Mouse (Mus musculus) granulocyte monocyte progenitor cell, adult 5-6 weeks (primary cell): ENCODE data around the gene Ppp6r1. TPM values are rescaled to one million over a fixed set of nuclear protein-coding genes. Genes with fewer than 3 reads are reported as not detected.

Experiments used
- ATAC-seq: replicated peaks from 2 replicates; pipeline ENCODE4 v1.8.0; 2016; ENCODE audit warnings: mild to moderate bottlenecking, moderate TSS enrichment, inconsistent platforms; ENCODE audit not compliant: poor library complexity, severe bottlenecking
- total RNA-seq, 2 experiments: library from RNA; stranded (forward) in 1 of 2; stranded (reverse) in 1 of 2; fragments of 200-712, 200-1000 nt in 1 of 2; fragments of >200 nt in 1 of 2; fragmentation: Nextera tagmentation in 1 of 2; gene quantifications; 2 replicates each; pipeline ENCODE4 v1.2.3; 2014 to 2017

The Ppp6r1 gene
- total RNA-seq, 2 experiments from 2014 or later, result 134 to 146 TPM

DNA sequence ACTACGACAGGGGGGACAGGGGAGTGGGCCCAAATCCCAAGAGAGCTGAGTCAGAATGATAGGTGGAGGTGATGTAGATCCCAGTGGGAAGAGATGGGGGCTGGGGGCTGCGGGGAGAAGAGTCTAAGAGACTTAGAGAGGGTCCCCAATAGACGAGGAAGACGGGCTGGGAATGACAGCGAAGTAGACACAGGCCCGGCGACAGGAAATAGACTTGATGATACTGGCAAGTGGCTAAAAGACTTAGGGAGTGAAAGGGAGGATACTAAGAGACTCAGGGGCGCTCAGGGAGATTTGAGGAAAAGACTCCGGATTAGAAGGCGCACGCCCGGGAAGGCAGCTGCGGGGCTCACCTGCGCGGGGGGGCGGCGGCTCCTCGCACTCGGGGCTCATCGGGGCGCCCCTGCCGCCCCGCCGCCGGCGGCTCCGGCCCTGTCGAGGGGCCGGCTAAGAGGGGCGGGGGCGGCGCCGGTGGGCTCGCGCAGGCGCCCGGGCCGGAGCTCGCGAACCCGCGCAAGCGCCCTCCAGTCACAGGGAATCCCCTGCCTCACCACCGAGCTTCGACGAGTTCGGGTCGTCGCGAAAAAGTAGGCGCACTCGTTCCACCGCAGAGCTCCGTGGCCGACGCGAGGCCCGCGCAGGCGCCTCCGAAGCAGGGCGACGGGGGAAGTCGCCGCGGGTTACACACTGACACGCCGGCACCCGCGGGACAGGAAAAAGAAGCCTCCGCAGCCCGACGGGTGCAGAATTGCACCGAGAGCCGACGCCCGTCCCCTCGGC lies 501 bp downstream of the Ppp6r1 start:
- peak; percentile 22; the same call in 1 of the 2 replicates for ATAC-seq

GRCm38 (mm10) chr7:4657521-4658127 lies 1.2 kb downstream of the Ppp6r1 start:
- ATAC-seq, result no peak

DNA sequence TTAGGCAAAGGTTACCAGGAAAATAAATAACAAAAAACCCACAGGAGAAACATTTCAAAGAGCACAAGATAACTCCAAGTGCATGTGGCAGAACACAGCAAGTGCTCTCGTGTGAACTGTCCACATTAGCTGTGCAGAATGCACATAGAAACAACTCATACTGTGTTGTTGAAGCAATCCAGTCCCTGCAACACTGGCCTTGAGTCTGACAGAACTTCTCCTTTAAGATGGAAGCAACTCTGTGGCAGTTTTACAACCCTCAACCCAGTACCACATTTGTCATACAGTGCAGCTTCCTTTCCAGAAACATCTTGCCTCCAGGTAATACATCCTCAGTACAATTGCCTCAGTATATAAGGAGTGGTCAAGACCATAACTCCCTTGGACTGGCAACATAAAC lies 2.0 kb downstream of the Ppp6r1 start:
- 0 out of 2 replicates have a peak, but pooled peaks have one; percentile 5 for ATAC-seq

DNA sequence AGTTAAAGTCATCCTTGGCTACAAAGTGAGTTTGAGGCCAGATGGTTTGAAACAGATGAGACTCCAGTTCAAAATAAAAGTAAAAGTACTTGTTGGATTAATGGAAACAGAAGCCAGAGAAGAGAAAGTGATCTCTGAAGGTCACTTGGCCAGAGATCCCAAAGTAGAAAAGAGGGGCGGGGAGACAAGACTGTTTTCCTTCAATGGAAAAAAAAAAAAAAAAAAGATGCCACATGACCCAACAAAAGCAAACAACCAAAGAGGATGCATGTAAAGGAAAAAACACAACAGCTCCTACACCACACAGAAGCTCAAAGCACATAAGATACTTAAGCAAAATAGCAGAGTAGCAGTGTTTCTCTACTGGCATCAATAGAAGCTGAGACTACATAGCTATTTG lies 2.9 kb downstream of the Ppp6r1 start:
- ATAC-seq, result no peak

GRCm38 (mm10) chr7:4655393-4655792 lies 3.4 kb downstream of the Ppp6r1 start:
- ATAC-seq, result no peak

GRCm38 (mm10) chr7:4654221-4654620 lies 4.6 kb downstream of the Ppp6r1 start:
- no peak for ATAC-seq

- peak; percentile 71 for ATAC-seq
Observed at GRCm38 (mm10) chr7:4653780-4654179, 5.0 kb downstream of the Ppp6r1 start.

DNA sequence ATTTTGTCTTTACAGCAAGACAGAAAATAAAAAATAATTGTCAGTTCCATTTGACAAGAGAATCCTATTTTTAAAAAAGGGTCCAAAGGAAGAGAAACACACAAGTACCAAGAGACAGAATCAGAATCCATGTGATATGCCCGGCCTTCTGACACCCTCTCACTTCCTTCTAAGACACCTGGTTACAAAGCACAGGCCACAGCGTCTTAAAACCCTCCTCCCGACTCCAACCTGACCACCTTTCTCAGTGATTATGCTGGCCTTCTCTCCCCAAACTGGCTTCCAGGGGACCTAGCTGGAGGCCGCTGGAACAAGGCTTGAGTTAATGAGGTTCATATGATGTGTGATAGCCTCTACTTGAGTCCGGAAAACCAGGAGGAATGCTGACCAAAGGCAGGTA lies 5.5 kb downstream of the Ppp6r1 start:
- peak; percentile 1; the same call in 1 of the 2 replicates for ATAC-seq

GRCm38 (mm10) chr7:4652726-4653125 lies 6.1 kb downstream of the Ppp6r1 start:
- ATAC-seq, result no peak

DNA sequence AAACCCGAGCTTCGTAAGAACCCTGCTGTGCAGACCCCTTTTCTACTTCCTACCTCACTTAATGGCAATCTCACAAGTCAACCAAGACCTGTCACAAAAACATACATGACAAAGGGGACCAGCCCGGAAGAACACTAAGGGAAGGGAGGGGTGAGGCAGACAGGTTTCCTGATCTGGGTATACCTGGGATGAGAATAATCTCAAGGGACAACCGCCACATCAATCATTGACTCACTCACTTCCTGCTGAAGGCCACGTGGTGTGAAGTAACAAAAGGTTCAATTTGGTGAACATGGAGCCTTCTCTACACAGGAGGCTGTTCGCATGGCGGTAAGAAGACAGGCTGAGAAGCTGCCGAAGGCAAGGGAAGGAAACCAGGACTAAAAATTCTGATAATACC lies 7.2 kb downstream of the Ppp6r1 start:
- ATAC-seq, result no peak

DNA sequence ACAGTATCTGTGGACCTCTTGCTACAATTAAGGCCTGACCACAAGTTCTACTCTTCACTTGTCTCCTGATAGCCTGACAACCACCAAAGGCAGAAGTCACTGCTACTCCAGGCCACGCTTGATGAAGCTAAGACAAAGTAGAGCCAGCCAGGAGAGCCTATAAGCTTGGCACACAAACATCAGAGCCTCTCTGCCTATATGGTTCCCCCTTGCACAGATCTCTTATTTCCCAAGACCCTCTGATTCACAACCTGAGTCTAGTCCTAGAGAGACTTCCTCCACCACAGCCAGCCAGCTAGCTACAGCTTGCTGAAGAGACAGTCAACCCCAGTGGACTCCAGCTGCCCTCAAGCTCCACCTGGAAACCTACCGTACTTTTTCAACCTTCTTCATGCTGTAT lies 10.8 kb downstream of the Ppp6r1 start:
- ATAC-seq, result peak; percentile 61

DNA sequence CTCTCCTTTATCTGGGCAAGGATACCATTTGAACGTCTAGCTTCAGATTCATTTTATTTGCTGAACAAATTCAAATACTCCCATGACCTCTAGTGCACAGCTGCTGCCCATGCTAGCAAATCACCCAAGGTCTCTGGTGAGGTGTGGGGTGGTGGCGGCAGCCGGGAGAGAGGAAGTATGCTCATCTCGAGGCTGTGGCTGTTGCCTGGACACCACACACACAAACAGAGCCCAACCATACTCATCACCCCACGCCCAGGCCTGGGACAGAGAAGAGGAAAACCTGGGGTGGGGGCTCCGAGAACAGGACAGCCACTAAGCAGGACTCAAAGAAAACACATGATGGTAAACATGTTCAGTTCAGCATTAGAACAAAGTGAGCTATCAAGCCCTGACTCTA lies 11.5 kb downstream of the Ppp6r1 start:
- ATAC-seq, result peak; percentile 89

- no peak for ATAC-seq
Observed at GRCm38 (mm10) chr7:4646806-4647205, 12.0 kb downstream of the Ppp6r1 start.

DNA sequence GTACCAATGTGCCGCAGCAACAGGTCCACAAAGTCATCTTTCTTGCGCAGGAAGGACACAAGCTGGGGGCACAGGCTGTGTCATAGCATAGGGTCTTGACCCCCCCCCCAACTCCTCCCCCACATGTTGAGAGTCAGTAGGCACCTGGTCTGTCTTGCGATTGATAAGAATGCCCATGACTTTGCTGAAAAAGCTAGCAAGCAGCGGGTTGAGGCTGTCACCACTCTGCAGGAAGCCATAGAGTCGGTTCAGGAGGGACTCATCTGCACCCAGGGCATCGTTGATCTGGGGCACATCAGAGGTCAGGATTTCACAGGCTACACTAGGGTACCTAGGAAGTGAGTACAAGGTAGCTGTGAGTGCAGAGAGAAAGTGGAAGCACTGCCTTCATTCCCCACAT lies 15.6 kb downstream of the Ppp6r1 start:
- ATAC-seq, result no peak

DNA sequence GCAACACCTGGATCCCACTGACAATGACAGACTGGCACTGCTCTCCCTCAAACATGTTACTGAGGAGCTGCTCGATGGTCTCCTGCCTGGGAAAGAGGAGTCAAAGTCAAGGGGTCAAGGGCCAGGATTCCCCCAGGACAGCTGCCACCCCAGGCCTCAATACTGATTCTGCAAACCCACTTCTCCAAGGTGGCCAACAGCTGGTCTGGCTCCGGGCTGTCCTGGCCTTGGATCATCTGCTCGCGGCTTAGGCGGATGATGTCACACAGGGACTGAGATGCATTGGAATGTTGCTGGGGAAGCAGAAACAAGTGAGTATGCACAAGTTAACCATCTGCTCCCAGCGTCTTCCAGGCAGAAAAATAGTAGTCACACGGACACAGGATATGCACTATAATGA lies 16.9 kb downstream of the Ppp6r1 start:
- no peak for ATAC-seq

DNA sequence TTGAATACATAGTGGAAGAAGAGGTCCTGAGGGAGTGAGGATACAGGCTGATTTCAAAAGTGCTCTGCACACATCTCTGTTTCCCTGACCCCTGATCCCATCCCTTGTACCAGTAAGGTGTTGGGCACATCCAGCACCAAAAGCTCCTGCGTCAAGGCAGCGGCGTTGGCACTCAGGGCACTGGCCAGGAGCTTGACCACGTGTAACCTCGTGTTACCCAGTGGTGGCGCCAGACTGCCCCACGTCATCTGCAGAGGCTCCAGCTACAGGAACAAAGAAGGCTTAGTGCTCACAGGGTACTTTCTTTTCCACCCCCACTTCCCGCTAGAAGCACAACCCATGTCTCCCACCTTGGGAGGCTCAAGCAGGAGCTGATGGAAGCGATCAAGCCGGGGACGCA lies 17.7 kb downstream of the Ppp6r1 start:
- ATAC-seq, result no peak

GRCm38 (mm10) chr7:4636179-4636578 lies 22.6 kb downstream of the Ppp6r1 start:
- ATAC-seq, result peak; percentile 68

- ATAC-seq, result no peak
Observed at GRCm38 (mm10) chr7:4631031-4631430, 27.8 kb downstream of the Ppp6r1 start, which contains the start of gene Tmem86b. TSS of gene Tmem86b (minus strand) at chr7:4631422.

GRCm38 (mm10) chr7:4630198-4630597 lies 28.6 kb downstream of the Ppp6r1 start:
- no peak; the same call in 1 of the 2 replicates for ATAC-seq

GRCm38 (mm10) chr7:4629586-4629985 lies 29.2 kb downstream of the Ppp6r1 start:
- no peak for ATAC-seq

GRCm38 (mm10) chr7:4625928-4626327 lies 32.9 kb downstream of the Ppp6r1 start:
- no peak for ATAC-seq

DNA sequence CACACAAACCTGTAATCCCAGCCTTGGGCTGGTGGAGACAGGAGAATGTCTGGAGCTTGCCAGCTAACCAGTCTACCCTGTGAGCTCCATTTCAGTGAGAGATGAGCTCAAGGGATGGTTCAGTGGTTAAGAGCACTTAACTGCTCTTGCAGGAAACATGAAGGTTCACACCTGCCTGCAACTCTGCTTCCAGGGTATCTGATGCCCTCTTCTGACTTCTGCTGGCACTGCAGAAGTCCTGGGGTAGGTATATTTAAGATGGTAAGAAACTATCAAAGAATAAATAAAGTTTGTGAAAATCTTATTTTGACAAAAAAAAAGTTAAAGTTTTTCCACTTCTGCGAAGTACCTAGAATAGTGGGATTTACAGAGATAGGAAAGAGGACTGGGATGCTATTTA lies 34.5 kb downstream of the Ppp6r1 start:
- no peak for ATAC-seq
